Mouse (Mus musculus): ENCODE measurements around the gene Pcolce2.

Gene Pcolce2

GRCm38 (mm10) chr9:95654356-95654755 lies 17.0 kb downstream of the Pcolce2 start:
- 94% methylated on average over 5 of the region's 5 CpGs for WGBS

- WGBS = 73% methylated on average over 2 of the region's 2 CpGs
These were observed 20.5 kb downstream of the Pcolce2 start for GRCm38 (mm10) chr9:95657941-95658340.

GRCm38 (mm10) chr9:95664290-95664989 lies 27.0 kb downstream of the Pcolce2 start:
- WGBS = 22% methylated on average over 10 of the region's 10 CpGs

GRCm38 (mm10) chr9:95665835-95666234 lies 28.4 kb downstream of the Pcolce2 start:
- WGBS = 75% methylated on average over 6 of the region's 6 CpGs

- WGBS = 28% methylated on average over 9 of the region's 9 CpGs
These were observed 30.4 kb downstream of the Pcolce2 start for GRCm38 (mm10) chr9:95667836-95668235.

GRCm38 (mm10) chr9:95668306-95668705 lies 30.9 kb downstream of the Pcolce2 start:
- 75% methylated on average over 5 of the region's 5 CpGs for WGBS

- WGBS = 75% methylated on average over 3 of the region's 3 CpGs
These were observed 34.9 kb downstream of the Pcolce2 start for GRCm38 (mm10) chr9:95672331-95672730.

GRCm38 (mm10) chr9:95672760-95673159 lies 35.4 kb downstream of the Pcolce2 start:
- WGBS = 84% methylated on average over 6 of the region's 6 CpGs

GRCm38 (mm10) chr9:95675064-95675699 lies 37.8 kb downstream of the Pcolce2 start:
- 58% methylated on average over 9 of the region's 9 CpGs for WGBS

GRCm38 (mm10) chr9:95676021-95676420 lies 38.6 kb downstream of the Pcolce2 start:
- WGBS = 93% methylated on average over 4 of the region's 4 CpGs

- 72% methylated on average over 7 of the region's 7 CpGs for WGBS
These were observed 42.6 kb downstream of the Pcolce2 start for GRCm38 (mm10) chr9:95679966-95680365.

- 94% methylated on average over 11 of the region's 11 CpGs for WGBS
These were observed 43.3 kb downstream of the Pcolce2 start for GRCm38 (mm10) chr9:95680691-95681090.

GRCm38 (mm10) chr9:95685660-95686440 lies 48.4 kb downstream of the Pcolce2 start:
- WGBS = 81% methylated on average over 11 of the region's 11 CpGs

GRCm38 (mm10) chr9:95688064-95688463 lies 50.7 kb downstream of the Pcolce2 start:
- 57% methylated on average over 3 of the region's 3 CpGs for WGBS

GRCm38 (mm10) chr9:95692823-95693222 lies 55.4 kb downstream of the Pcolce2 start:
- WGBS = 81% methylated on average over 8 of the region's 8 CpGs

- WGBS = 86% methylated on average over 11 of the region's 11 CpGs
These were observed 56.2 kb downstream of the Pcolce2 start for GRCm38 (mm10) chr9:95693528-95694100.

GRCm38 (mm10) chr9:95694526-95694925 lies 57.1 kb downstream of the Pcolce2 start:
- 83% methylated on average over 12 of the region's 12 CpGs for WGBS

GRCm38 (mm10) chr9:95695023-95695422 lies 57.6 kb downstream of the Pcolce2 start:
- 85% methylated on average over 15 of the region's 15 CpGs for WGBS

GRCm38 (mm10) chr9:95696581-95696980 lies 59.2 kb downstream of the Pcolce2 start:
- 89% methylated on average over 6 of the region's 6 CpGs for WGBS

- WGBS = 59% methylated on average over 2 of the region's 2 CpGs
These were observed 60.4 kb downstream of the Pcolce2 start for GRCm38 (mm10) chr9:95697808-95698207.

GRCm38 (mm10) chr9:95699273-95699672 lies 61.9 kb downstream of the Pcolce2 start:
- WGBS = 32% methylated on average over 4 of the region's 4 CpGs

GRCm38 (mm10) chr9:95704078-95704477 lies 66.7 kb downstream of the Pcolce2 start:
- 37% methylated on average over 3 of the region's 3 CpGs for WGBS
